Mouse (Mus musculus) lung, postnatal 0 days (tissue): ENCODE measurements around the gene Cib2. TPM values are rescaled to one million over a fixed set of nuclear protein-coding genes. Genes with fewer than 3 reads are reported as not detected.

Source experiments
- ATAC-seq: fragments of 200-750 bp; cut with Nextera tagmentation; 2 replicates; pipeline ENCODE4 v1.8.0; 2017; ENCODE audit warnings: moderate library complexity
- DNase-seq: peaks from one replicate; pipeline ENCODE4 v3.0.0-alpha.2; 2016; ENCODE audit warnings: low spot score
- H3K27ac ChIP-seq: fragments of 300-500 bp; sonication (generic); 2 replicates; pipeline ENCODE4 v1.5.1; 2014; ENCODE audit warnings: antibody characterized with exemption, mild to moderate bottlenecking, low read length, mixed read lengths
- H3K27me3 ChIP-seq: fragments of 300-500 bp; sonication (generic); replicated peaks from 2 replicates; pipeline ENCODE4 v1.6.1; 2014; ENCODE audit warnings: low read length, mixed read lengths; ENCODE audit not compliant: insufficient read depth
- H3K36me3 ChIP-seq: fragments of 300-500 bp; sonication (generic); 2 replicates; pipeline ENCODE4 v1.6.1; 2014; ENCODE audit warnings: low read length, mixed read lengths; ENCODE audit not compliant: insufficient read depth
- H3K4me1 ChIP-seq: fragments of 300-500 bp; sonication (generic); 2 replicates; pipeline ENCODE4 v1.6.1; 2014; ENCODE audit warnings: antibody characterized with exemption, low read depth, low read length, mixed read lengths; ENCODE audit not compliant: insufficient read depth
- H3K4me2 ChIP-seq: fragments of 300-500 bp; sonication (generic); replicated peaks from 2 replicates; pipeline ENCODE4 v1.6.1; 2014; ENCODE audit warnings: low read depth, mild to moderate bottlenecking, low read length, moderate library complexity, mixed read lengths
- H3K4me3 ChIP-seq: fragments of 300-500 bp; sonication (generic); 2 replicates; pipeline ENCODE4 v1.5.1; 2014; ENCODE audit warnings: low read depth, low read length
- H3K9ac ChIP-seq: fragments of 300-500 bp; sonication (generic); replicated peaks from 2 replicates; pipeline ENCODE4 v1.6.1; 2014; ENCODE audit warnings: low read depth, mild to moderate bottlenecking
- H3K9me3 ChIP-seq: fragments of 300-500 bp; sonication (generic); 2 replicates; pipeline ENCODE4 v1.6.1; 2016; ENCODE audit warnings: low read length, mixed read lengths
- CTCF ChIP-seq: IDR thresholded peaks from 2 replicates; pipeline ENCODE4 v1.5.1; 2016; ENCODE audit warnings: antibody characterized with exemption, mild to moderate bottlenecking
- EP300 ChIP-seq: IDR thresholded peaks from 2 replicates; pipeline ENCODE4 v1.6.1; 2016; ENCODE audit warnings: antibody characterized with exemption, mild to moderate bottlenecking, control low read depth
- WGBS: fragments of 180-500 bp; shearing (Covaris S2); extraction: QIAGEN DNeasy Blood & Tissue Kit; methylation state at CpG from one replicate; pipeline ENCODE4 v1.1.7; 2014; 5-methylcytosine and 5-hydroxymethylcytosine counted together
- polyA plus RNA-seq: library from polyadenylated mRNA; unstranded; fragments of >200 nt; fragmentation: Nextera tagmentation; extraction: Ambion mirVana; gene quantifications from 2 replicates; pipeline ENCODE4 v1.2.1, GENCODE M21; 2015

Cib2 gene
- polyA plus RNA-seq, 1 experiment from 2014 or later, result 6.2 TPM

DNA sequence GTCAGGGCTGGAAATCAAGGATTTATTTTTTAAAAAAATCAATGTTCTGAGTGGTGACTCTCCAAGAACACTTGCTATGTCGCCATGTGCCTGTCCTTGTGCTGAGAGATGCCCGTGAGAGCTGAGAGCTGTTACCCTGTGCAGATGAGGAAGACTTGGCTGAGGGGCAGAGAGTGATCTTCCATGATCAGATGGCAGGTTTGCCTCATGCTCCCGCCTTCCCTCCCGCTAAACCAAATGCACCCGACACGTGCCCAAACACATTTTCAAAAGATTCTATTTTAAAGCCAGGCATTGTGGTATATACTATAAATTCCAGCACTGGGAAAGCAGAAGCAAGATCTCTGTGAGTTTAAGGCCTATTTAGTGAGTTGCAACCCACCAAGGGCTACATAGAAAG, 29.2 kb downstream of the Cib2 start:
- Histone ChIP-seq H3K9ac (no peak overlapping the region), H3K9me3 (no peaks in the 10 kb centered on the region), H3K4me3 (no peak overlapping the region), H3K36me3 (no peaks in the 10 kb centered on the region), H3K4me1 (no peaks in the 10 kb centered on the region), H3K27ac (no peak overlapping the region), H3K4me2 (no peak overlapping the region), H3K27me3 (no peaks in the 10 kb centered on the region)
- WGBS, result 81% methylated on average over 6 of the region's 6 CpGs
- TF ChIP-seq EP300 (no peak), CTCF (no peak)
- DNase-seq, result no peak
- ATAC-seq, result no peak

DNA sequence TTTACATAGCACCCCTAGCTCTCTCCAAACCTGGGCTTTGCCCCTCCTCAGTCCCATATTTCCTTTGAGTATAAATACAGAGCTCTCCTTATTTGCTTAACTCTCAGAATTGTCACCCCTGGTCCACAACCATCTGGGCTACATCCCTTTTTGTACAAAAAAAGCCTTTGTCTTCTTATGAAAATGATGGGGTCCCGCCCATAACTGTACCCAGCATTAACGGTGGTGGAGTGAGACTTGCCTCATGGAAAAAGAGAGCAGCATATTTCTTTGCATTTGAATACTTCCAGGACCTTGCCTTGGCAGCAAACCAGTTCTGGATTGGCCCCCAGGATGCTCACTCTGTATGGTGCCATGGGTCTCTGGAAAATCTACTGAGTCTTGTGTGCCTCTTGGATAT, 30.1 kb downstream of the Cib2 start:
- 68% methylated on average over 2 of the region's 2 CpGs for WGBS
- DNase-seq (no peak), ATAC-seq (no peak)
- Histone ChIP-seq H3K36me3 (no peaks in the 10 kb centered on the region), H3K9me3 (no peaks in the 10 kb centered on the region), H3K27ac (no peak overlapping the region), H3K27me3 (no peaks in the 10 kb centered on the region), H3K4me1 (no peaks in the 10 kb centered on the region), H3K4me2 (no peak overlapping the region), H3K9ac (no peak overlapping the region), H3K4me3 (no peak overlapping the region)
- TF ChIP-seq EP300 (no peak), CTCF (no peak)

- DNase-seq, result no peak
- TF ChIP-seq CTCF, result no peak; the same call in 1 of the 2 replicates
- no peak for TF ChIP-seq EP300
- no peak overlapping the region for H3K4me3 ChIP-seq
- no peak overlapping the region for H3K4me2 ChIP-seq
- no peaks in the 10 kb centered on the region for H3K9me3 ChIP-seq
- no peak overlapping the region for H3K27ac ChIP-seq
- no peak for ATAC-seq
- no peaks in the 10 kb centered on the region for H3K27me3 ChIP-seq
- H3K9ac ChIP-seq, result no peak overlapping the region
- H3K4me1 ChIP-seq, result no peaks in the 10 kb centered on the region
- H3K36me3 ChIP-seq, result no peaks in the 10 kb centered on the region
- WGBS, result 66% methylated on average over 7 of the region's 7 CpGs
These were observed 32.3 kb downstream of the Cib2 start for GRCm38 (mm10) chr9:54527694-54528093.

DNA sequence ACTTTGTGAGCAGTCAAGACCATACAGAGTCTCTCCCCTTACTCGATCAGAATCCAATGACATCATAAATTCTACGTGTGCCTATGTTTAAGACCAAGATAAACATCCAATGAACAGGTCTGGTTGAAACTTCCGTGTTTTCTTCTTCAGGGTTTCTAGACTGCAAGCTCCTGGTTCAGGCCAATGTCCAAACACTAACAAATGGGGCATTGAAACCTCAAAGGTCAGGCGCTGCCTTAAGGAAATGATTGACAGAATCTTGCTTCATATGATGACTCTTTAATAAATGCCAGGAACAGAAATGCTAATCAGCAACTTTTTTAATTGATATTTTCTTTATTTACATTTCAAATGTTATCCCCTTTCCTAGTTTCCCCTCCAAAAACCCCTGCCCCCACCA, 39.7 kb downstream of the Cib2 start:
- 62% methylated on average over 4 of the region's 4 CpGs for WGBS
- no peak overlapping the region for H3K4me2 ChIP-seq
- H3K4me3 ChIP-seq, result no peak overlapping the region
- H3K9me3 ChIP-seq, result no peaks in the 10 kb centered on the region
- DNase-seq, result no peak
- no peak overlapping the region for H3K9ac ChIP-seq
- H3K36me3 ChIP-seq, result no peaks in the 10 kb centered on the region
- no peak overlapping the region for H3K27ac ChIP-seq
- ATAC-seq, result no peak
- H3K27me3 ChIP-seq, result no peaks in the 10 kb centered on the region
- no peak for TF ChIP-seq CTCF
- no peak for TF ChIP-seq EP300
- H3K4me1 ChIP-seq, result no peaks in the 10 kb centered on the region

GRCm38 (mm10) chr9:54518921-54519320, 41.1 kb downstream of the Cib2 start:
- WGBS, result 48% methylated on average over 7 of the region's 7 CpGs
- H3K36me3 ChIP-seq, result no peaks in the 10 kb centered on the region
- H3K27ac ChIP-seq, result no peak overlapping the region
- H3K4me1 ChIP-seq, result no peaks in the 10 kb centered on the region
- no peak for TF ChIP-seq CTCF
- no peak for TF ChIP-seq EP300
- no peaks in the 10 kb centered on the region for H3K9me3 ChIP-seq
- no peak overlapping the region for H3K9ac ChIP-seq
- H3K27me3 ChIP-seq, result no peaks in the 10 kb centered on the region
- ATAC-seq (no peak), DNase-seq (no peak)
- H3K4me3 ChIP-seq, result no peak overlapping the region
- no peak overlapping the region for H3K4me2 ChIP-seq

- no peak overlapping the region for H3K9ac ChIP-seq
- H3K36me3 ChIP-seq, result no peaks in the 10 kb centered on the region
- no peak overlapping the region for H3K4me3 ChIP-seq
- no peaks in the 10 kb centered on the region for H3K4me1 ChIP-seq
- DNase-seq, result no peak
- H3K9me3 ChIP-seq, result no peaks in the 10 kb centered on the region
- 75% methylated on average over 2 of the region's 2 CpGs for WGBS
- no peak for ATAC-seq
- no peaks in the 10 kb centered on the region for H3K27me3 ChIP-seq
- H3K27ac ChIP-seq, result no peak overlapping the region
- no peak overlapping the region for H3K4me2 ChIP-seq
- TF ChIP-seq CTCF (no peak), EP300 (no peak)
These were observed 44.0 kb downstream of the Cib2 start for GRCm38 (mm10) chr9:54515991-54516390.

DNA sequence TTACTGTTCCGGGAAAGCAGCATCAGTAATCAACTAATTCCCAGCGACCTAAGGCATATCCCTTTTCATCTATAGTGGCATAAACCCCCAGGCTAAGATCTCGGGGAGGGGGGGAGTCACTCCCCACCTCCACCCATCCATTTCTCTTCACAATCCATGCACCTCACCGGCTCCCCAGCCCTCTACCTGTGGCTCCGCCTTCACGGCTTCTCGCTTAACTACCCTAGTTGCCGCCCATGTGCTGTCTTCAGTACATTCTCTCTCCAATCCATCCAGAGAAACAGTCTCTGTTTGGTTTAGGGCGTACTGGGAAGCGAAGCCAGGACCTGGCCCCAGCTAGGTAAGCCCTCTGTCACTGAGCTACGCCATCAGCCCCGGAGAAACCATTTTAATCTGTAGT, 57.1 kb downstream of the Cib2 start:
- Histone ChIP-seq H3K9ac (no peak overlapping the region), H3K27me3 (peaks cover 4% of the 10 kb centered on the region; the same call in 1 of the 2 replicates), H3K4me3 (no peak overlapping the region), H3K36me3 (no peaks in the 10 kb centered on the region), H3K4me1 (no peaks in the 10 kb centered on the region), H3K27ac (no peak overlapping the region), H3K9me3 (no peaks in the 10 kb centered on the region), H3K4me2 (peak overlapping the region; percentile 96; the same call in 1 of the 2 replicates)
- TF ChIP-seq CTCF (no peak), EP300 (no peak)
- DNase-seq, result peak; percentile 13
- WGBS, result 18% methylated on average over 12 of the region's 12 CpGs
- no peak for ATAC-seq
